Mouse (Mus musculus) adrenal gland (tissue): ENCODE measurements around the gene Camk1d.
"Not testable (repeated sequence)": the region's sequence is repeated elsewhere in the genome, so short reads cannot be mapped to it uniquely, and the experiment has no call there.

Experiments
- intact Hi-C: fragments of 180-260 bp; cut with DNase I; formaldehyde crosslinking; loops from one replicate; pipeline ENCODE4 v1.15.1; 2025

Camk1d gene

GRCm38 (mm10) chr2:5411774-5412173 is 302.5 kb downstream of the Camk1d start:
- intact Hi-C loops: no loop called here

GRCm38 (mm10) chr2:5403850-5404249 is 310.5 kb downstream of the Camk1d start:
- intact Hi-C loops: loop anchor here (10.0 kb wide), 2 partner anchors 189 to 309 kb away; no protein-coding TSS in a partner anchor

GRCm38 (mm10) chr2:5402036-5402435 is 312.3 kb downstream of the Camk1d start:
- intact Hi-C loops: loop anchor here (10.0 kb wide), 2 partner anchors 187 to 307 kb away; no protein-coding TSS in a partner anchor

GRCm38 (mm10) chr2:5398505-5398904 is 315.8 kb downstream of the Camk1d start:
- intact Hi-C loops: no loop called here

GRCm38 (mm10) chr2:5398043-5398442 is 316.3 kb downstream of the Camk1d start:
- intact Hi-C loops: no loop called here

- intact Hi-C loops: no loop called here
Observed at GRCm38 (mm10) chr2:5397468-5397867, 316.8 kb downstream of the Camk1d start.

- intact Hi-C loops: no loop called here
Observed at GRCm38 (mm10) chr2:5396415-5396814, 317.9 kb downstream of the Camk1d start.

- intact Hi-C loops: no loop called here
Observed at GRCm38 (mm10) chr2:5395873-5396272, 318.4 kb downstream of the Camk1d start.

- intact Hi-C loops: no loop called here
Observed at GRCm38 (mm10) chr2:5392921-5393320, 321.4 kb downstream of the Camk1d start.

GRCm38 (mm10) chr2:5392470-5392869 is 321.8 kb downstream of the Camk1d start:
- intact Hi-C loops: no loop called here

GRCm38 (mm10) chr2:5388381-5388780 is 325.9 kb downstream of the Camk1d start:
- intact Hi-C loops: no loop called here

GRCm38 (mm10) chr2:5381712-5382710 is 332.3 kb downstream of the Camk1d start:
- intact Hi-C loops: no loop called here

GRCm38 (mm10) chr2:5380973-5381372 is 333.3 kb downstream of the Camk1d start:
- intact Hi-C loops: no loop called here

GRCm38 (mm10) chr2:5378922-5379321 is 335.4 kb downstream of the Camk1d start:
- intact Hi-C loops: not testable (repeated sequence)

GRCm38 (mm10) chr2:5378066-5378672 is 336.1 kb downstream of the Camk1d start:
- intact Hi-C loops: no loop called here

GRCm38 (mm10) chr2:5372886-5373429 is 341.4 kb downstream of the Camk1d start:
- intact Hi-C loops: no loop called here

- intact Hi-C loops: no loop called here
Observed at GRCm38 (mm10) chr2:5371316-5371715, 343.0 kb downstream of the Camk1d start.

- intact Hi-C loops: no loop called here
Observed at GRCm38 (mm10) chr2:5370591-5370990, 343.7 kb downstream of the Camk1d start.

GRCm38 (mm10) chr2:5363836-5364235 is 350.5 kb downstream of the Camk1d start:
- intact Hi-C loops: no loop called here

- intact Hi-C loops: no loop called here
Observed at GRCm38 (mm10) chr2:5358049-5358448, 356.3 kb downstream of the Camk1d start.

- intact Hi-C loops: no loop called here
Observed at GRCm38 (mm10) chr2:5357056-5357455, 357.3 kb downstream of the Camk1d start.
